Mouse (Mus musculus): Measurements from ENCODE around the gene Tab1.

Gene Tab1

GRCm38 (mm10) chr15:80137945-80138791, 5.2 kb downstream of the Tab1 start:
- DNase-seq, result no peak

- DNase-seq, result no peak
Measured at GRCm38 (mm10) chr15:80140302-80140701, 7.4 kb downstream of the Tab1 start.

- no peak for DNase-seq
Measured at GRCm38 (mm10) chr15:80140878-80141277, 8.0 kb downstream of the Tab1 start.

- DNase-seq, result no peak
Measured at GRCm38 (mm10) chr15:80142130-80142529, 9.2 kb downstream of the Tab1 start.

- no peak for DNase-seq
Measured at GRCm38 (mm10) chr15:80143760-80144159, 10.8 kb downstream of the Tab1 start.

GRCm38 (mm10) chr15:80145397-80145796, 12.5 kb downstream of the Tab1 start:
- no peak for DNase-seq

- no peak for DNase-seq
Measured at GRCm38 (mm10) chr15:80146153-80146552, 13.2 kb downstream of the Tab1 start.

GRCm38 (mm10) chr15:80147090-80147489, 14.2 kb downstream of the Tab1 start:
- DNase-seq, result no peak

GRCm38 (mm10) chr15:80147511-80147910, 14.6 kb downstream of the Tab1 start:
- no peak for DNase-seq

GRCm38 (mm10) chr15:80148565-80148964, 15.6 kb downstream of the Tab1 start:
- DNase-seq, result no peak

- no peak for DNase-seq
Measured at GRCm38 (mm10) chr15:80149517-80149916, 16.6 kb downstream of the Tab1 start.

- no peak for DNase-seq
Measured at GRCm38 (mm10) chr15:80152663-80153062, 19.7 kb downstream of the Tab1 start.

- DNase-seq, result no peak
Measured at GRCm38 (mm10) chr15:80153757-80154156, 20.8 kb downstream of the Tab1 start.

- no peak for DNase-seq
Measured at GRCm38 (mm10) chr15:80155707-80156106, 22.8 kb downstream of the Tab1 start.

GRCm38 (mm10) chr15:80157197-80157943, 24.4 kb downstream of the Tab1 start:
- no peak for DNase-seq

GRCm38 (mm10) chr15:80158001-80158706, 25.2 kb downstream of the Tab1 start:
- DNase-seq, result no peak

GRCm38 (mm10) chr15:80158707-80159090, 25.8 kb downstream of the Tab1 start:
- no peak for DNase-seq

- peak; percentile 83 for DNase-seq
Measured at GRCm38 (mm10) chr15:80159286-80159901, 26.5 kb downstream of the Tab1 start.

- no peak for DNase-seq
Measured at GRCm38 (mm10) chr15:80160223-80160622, 27.3 kb downstream of the Tab1 start.

GRCm38 (mm10) chr15:80160726-80161125, 27.8 kb downstream of the Tab1 start:
- DNase-seq, result no peak

GRCm38 (mm10) chr15:80161199-80161598, 28.3 kb downstream of the Tab1 start:
- DNase-seq, result no peak

GRCm38 (mm10) chr15:80162401-80162964, 29.6 kb downstream of the Tab1 start:
- DNase-seq, result no peak

- DNase-seq, result no peak
Measured at GRCm38 (mm10) chr15:80163274-80163673, 30.3 kb downstream of the Tab1 start.
